Mouse (Mus musculus) hindlimb bud, embryonic 11.5 days (tissue): ENCODE measurements around the gene Pcmt1.
"Not testable (repeated sequence)": the region's sequence is repeated elsewhere in the genome, so short reads cannot be mapped to it uniquely, and the experiment has no call there.

Experiments used
- DNase-seq: peaks from one replicate; pipeline ENCODE4 v3.0.0-alpha.2; 2012; ENCODE audit warnings: low read depth, low spot score; ENCODE audit errors: extremely low spot score

The Pcmt1 gene

GRCm38 (mm10) chr10:7649059-7649458, 31.9 kb downstream of the Pcmt1 start:
- DNase-seq, result no peak

DNA sequence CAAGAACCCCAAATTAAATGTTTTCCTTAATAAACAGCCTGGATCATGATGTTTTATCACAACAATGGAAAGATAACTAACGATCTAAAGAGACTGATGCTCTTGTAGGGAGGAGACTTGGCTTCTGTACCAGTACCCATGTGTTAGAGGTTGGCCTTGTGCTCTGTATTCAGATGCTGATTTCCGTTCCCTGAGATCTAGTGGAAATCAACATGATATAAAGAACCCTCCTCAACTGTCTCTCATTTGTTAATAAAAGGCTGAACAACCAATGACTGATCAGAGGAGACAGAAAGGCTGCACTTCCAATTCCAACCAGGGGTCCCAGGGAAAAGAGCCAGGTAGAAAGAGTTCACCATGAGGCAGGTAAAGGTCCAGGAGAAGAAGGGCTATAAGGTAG, 35.0 kb downstream of the Pcmt1 start:
- DNase-seq, result no peak

DNA sequence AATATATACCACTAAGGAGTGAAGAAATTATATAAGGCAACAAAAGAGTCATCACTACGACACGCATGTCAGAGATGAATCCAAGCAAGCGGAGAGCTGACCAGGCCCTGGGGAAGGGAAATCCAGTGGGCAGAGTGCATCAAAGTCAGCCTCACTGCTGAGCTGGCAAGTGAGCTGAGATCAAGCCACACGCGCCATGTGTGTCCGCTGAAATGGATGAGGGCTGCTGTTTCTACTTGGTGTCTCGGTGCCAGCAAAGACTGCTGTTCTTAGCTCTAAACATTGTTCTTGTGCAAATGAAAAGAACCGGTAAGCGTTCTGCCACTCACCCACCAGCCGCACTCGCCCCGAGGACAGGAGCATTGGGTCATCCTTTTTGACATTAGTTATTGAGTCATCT, 40.6 kb downstream of the Pcmt1 start:
- no peak for DNase-seq

DNA sequence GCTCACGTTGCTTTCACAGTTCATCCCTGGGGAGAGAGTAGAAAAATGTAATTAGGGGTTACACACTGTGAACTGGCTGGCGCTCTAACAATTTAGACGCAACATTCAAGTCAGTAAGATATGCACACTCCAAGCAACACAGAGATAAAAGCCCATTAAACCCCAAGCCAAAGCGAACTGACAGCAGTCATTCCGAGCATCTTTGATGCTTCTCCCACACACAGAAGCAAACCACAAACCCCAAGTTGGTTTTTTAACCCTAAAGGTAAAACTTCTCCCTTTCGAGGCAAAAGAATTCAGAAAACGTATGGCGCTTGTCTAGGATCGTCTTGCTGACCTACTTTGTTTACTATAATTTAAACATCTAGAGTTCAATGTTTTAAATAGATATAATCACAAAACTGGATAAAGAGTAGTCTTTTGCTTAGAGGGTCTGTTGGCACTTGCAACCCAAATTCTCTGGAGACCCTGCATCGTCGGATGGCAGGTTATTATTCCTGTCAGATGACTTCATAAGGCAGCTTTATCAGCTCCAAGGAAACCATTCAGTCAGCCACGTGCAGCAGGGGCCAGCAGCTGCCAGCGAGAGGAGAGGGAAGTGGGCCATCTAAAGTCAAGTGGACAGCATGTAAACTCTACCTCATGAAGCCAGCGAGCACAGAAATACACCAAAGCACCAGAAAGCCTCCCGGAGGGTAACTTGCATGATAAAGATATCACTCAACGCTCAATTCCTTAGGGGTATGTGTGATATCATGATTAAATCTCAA, 49.8 kb downstream of the Pcmt1 start:
- no peak for DNase-seq

DNA sequence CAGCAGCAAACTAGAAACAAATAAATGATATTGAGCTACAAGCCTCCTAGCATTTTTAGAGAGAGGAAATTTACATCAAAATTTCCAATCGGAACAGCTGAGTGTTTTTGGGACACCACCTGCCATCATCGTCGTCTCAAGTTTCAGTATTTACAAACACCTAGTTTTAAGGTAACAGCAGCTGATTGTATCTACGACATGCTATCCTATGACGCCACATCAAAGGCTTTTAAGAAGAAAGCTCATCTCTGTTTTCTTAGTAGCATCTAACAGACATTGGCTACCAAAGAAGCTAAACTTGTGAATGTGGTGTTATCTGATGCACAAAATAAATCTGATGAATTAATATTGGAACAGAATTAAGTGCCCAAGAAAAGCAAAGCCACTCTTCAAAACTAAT, 50.6 kb downstream of the Pcmt1 start:
- DNase-seq, result no peak

DNA sequence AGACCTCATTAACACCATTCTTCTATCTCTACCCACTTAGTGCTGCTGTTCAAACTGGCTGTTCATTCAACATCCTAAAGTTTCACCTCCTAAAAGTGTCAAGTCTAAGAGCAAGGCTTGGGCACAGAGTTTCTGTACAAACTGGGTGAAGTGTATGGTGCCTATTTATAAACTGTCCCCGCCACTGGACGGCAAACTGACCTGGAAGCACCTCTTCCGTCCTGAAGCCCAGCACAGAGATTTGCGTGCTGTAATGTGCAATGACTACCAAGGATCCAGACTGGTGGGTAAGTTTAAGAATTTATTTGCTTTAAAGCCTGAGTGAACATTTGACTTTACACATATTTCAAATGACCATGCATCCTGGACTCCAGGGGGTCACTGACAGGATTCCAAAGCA, 51.8 kb downstream of the Pcmt1 start:
- no peak for DNase-seq

DNA sequence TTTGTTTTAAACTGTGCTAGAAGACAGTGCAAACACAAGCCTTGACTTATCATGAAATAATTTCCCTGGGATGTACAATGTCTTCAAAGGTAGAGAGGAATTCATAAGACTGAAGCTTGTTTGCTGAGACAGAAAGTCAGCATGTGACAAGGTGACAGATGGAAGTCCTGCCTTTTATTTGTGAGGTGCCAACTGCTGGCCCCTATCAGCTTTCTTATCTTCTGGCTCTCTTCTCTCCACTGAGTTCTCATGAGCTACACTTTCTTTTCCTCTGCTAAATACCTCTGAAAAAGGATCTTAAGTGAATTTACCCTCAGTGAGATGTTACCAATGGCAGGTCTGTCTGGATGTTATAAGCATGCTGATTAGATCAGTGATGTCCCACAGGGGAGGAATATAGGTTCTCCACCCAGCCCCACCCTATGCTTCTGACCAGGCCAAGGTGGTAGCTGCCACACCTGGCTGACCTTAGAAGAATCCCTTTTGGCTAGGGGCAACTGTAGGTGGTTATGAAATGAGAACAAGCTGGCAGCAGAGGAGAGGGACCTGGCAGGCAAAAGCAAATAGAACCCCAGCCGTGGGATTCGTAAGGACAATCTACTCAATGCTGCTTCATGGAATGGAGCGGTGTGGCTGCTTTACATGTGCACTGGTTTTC, 56.9 kb downstream of the Pcmt1 start:
- no peak for DNase-seq

DNA sequence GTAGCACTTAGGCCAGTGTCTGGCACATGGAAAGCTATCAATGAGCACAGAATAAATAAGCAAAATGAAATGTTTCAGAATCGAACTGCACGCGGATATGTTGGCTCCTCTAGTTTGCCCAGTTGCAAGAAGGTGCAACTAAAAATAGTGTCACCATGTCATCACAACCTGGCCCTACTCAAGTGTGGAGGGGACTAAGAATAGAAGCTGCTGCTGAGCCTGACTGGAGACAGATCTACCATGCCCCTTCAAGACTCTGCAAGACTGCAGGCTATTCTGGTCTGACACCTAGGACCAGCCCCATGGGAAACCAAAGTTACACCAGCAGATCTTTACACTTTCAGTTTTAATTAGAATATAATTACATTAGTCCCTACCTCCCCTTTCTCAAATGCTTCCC, 58.6 kb downstream of the Pcmt1 start:
- no peak for DNase-seq

GRCm38 (mm10) chr10:7620723-7621122, 60.2 kb downstream of the Pcmt1 start:
- no peak for DNase-seq

- no peak for DNase-seq
These were observed 61.1 kb downstream of the Pcmt1 start for GRCm38 (mm10) chr10:7619821-7620241.

DNA sequence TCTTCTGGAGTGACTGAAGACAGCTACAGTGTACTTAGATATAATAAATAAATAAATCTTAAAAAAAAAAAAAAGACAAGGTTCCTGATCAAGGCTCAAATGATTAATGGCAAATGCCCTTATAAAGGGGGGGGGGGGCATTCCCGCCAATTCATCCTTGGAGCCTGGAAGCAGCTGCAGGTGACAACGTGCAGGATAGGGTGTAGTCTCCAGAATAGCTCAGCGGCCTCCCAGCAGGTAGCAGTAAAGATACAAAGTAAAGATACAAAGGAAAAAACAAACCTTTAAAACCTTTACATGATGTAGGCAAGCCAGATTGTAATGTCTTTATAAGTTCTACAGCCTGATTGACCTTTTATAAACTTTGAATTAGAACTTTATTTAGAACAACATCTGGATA, 63.4 kb downstream of the Pcmt1 start:
- not testable (repeated sequence) for DNase-seq

GRCm38 (mm10) chr10:7617146-7617545, 63.8 kb downstream of the Pcmt1 start:
- DNase-seq, result not testable (repeated sequence)

DNA sequence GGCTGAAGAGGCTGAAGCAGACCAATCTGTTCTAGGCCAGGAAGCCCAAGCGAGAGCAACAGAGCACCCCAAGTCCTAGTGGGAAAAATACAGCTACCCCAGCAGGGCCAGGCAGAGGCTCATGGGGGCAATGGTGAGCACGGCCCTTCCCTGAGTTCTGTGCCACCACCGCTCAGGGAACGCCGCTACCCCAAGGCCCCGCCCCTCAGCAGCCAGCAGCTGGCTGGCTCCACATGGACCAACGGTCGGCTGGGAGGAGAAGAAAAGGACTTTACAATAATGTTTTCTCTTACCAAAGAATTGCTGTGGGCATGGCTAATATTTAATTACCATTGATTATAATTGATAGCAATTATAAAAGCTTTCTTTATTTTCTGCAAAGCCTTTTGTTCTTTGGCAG, 66.1 kb downstream of the Pcmt1 start:
- no peak for DNase-seq

DNA sequence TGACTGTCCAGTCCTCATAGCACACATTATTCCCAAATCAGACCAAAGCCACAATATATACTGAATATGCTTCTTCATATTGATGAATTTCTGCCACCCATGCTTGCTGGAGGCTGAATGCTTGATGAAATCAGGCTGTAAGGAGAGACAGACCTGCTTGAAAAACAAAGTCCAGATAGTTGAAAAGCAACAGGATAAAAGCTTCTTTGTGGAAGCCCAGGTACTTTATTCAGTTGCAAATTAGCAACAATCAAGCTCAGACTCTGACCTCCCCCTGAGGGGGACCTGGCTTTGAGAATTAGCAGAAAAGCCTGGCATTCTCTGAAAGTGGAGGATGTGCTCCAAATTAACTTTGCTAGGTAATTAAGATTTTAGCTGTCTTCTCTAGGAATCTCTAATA, 68.7 kb downstream of the Pcmt1 start:
- not testable (repeated sequence) for DNase-seq

- no peak for DNase-seq
These were observed 69.3 kb downstream of the Pcmt1 start for GRCm38 (mm10) chr10:7611647-7612046.

DNA sequence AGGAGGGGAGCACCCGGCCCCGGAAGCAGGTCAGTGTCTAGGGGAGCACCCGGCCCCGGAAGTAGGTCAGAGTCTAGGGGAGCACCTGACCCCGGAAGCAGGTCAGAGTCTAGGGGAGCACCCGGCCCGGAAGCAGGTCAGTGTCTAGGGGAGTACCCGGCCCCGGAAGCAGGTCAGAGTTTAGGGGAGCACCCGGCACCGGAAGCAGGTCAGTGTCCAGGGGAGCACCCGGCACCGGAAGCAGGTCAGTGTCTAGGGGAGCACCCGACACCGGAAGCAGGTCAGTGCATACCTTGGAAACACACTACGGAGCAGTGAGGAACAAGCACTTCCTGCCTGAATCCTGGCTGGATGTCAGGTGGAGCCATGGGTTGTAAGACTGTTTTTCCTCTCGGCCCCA, 72.3 kb downstream of the Pcmt1 start:
- DNase-seq, result no peak

- DNase-seq, result no peak
These were observed 74.5 kb downstream of the Pcmt1 start for GRCm38 (mm10) chr10:7606437-7606836.

- no peak for DNase-seq
These were observed 75.8 kb downstream of the Pcmt1 start for GRCm38 (mm10) chr10:7605168-7605567.

- peak; percentile 47 for DNase-seq
These were observed 80.3 kb downstream of the Pcmt1 start for GRCm38 (mm10) chr10:7600647-7601046.

DNA sequence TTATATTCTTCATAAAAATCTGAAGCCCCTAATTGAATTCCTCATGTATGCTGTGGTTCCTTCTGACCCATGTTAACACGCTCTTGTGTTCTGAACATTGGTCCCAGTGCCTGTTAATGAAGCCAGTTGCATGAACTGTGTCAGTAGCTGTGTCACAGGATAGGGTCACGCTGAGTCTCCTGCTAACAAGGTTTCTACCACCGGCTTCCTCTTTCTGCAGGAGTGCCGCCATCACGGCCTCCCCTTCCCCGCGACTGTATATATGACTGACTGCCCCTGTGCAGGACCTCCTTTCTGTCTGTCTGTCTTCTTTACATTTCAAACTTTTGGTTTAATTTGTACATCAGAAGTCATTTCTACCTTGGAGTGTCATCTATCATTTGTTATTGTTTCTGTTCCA, 82.8 kb downstream of the Pcmt1 start:
- DNase-seq, result no peak

GRCm38 (mm10) chr10:7596251-7596650, 84.7 kb downstream of the Pcmt1 start:
- DNase-seq, result no peak

GRCm38 (mm10) chr10:7594797-7595196, 86.1 kb downstream of the Pcmt1 start:
- no peak for DNase-seq

DNA sequence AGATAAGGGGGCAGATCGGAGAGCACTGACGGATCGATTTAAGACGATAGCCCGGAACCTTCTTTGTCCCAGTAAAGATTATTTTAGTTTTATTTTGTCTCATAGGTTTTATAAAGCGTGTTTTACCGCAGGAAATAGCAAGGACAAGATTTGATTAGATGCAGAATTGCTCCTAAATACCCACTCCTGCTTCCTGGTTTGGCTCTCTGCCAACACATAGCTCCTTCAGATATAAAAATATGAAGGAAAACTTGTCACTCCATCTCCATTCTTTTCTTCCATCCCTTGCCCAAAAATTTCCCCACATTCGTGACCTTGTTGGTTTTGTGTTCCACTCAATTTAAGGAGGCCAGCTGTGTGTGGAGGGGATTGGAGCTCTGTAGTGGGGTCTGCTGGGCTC, 90.1 kb downstream of the Pcmt1 start:
- DNase-seq, result no peak
